Mouse (Mus musculus) cerebellum, adult 2 months (tissue): ENCODE measurements around the gene Ano8.

ENCODE experiments used
- CTCF ChIP-seq: fragments of 200-500 bp; IDR thresholded peaks from 2 replicates; pipeline ENCODE4 v1.5.1; 2011; ENCODE audit warnings: low read depth, mild to moderate bottlenecking, control low read depth, low read length, moderate library complexity, borderline replicate concordance; ENCODE audit not compliant: insufficient read depth
- POLR2A ChIP-seq: fragments of 200-500 bp; IDR thresholded peaks from 2 replicates; pipeline ENCODE4 v1.6.1; 2011; ENCODE audit warnings: low read length, control low read depth, borderline replicate concordance; ENCODE audit not compliant: insufficient read depth

GRCm38 (mm10) chr8:71451777-71452176, 34.0 kb downstream of the Ano8 start:
- no peak for TF ChIP-seq CTCF
- TF ChIP-seq POLR2A, result no peak
